Mouse (Mus musculus) urinary bladder, postnatal 36 days (tissue): Measurements from ENCODE around the gene Epb41l3.
A peak's percentile ranks its signal among the peaks of the same experiment; 100 is the strongest.

Experiments
- DNase-seq, 2 experiments: peaks; one replicate each; pipeline ENCODE4 v3.0.0; 2022; ENCODE audit warnings: low spot score in 2 of 2, mixed read lengths in 1 of 2

The Epb41l3 gene

GRCm38 (mm10) chr17:69237172-69237571 is 161.7 kb downstream of the Epb41l3 start:
- no peak for DNase-seq

GRCm38 (mm10) chr17:69238810-69239373 is 163.4 kb downstream of the Epb41l3 start:
- DNase-seq: no peak

- DNase-seq: no peak
Observed at GRCm38 (mm10) chr17:69239423-69239822, 163.9 kb downstream of the Epb41l3 start.

GRCm38 (mm10) chr17:69255834-69256233 is 180.4 kb downstream of the Epb41l3 start:
- no peak for DNase-seq

GRCm38 (mm10) chr17:69256441-69256840 is 181.0 kb downstream of the Epb41l3 start:
- peak in 1 of 2 experiments; percentile 8 for DNase-seq

- no peak for DNase-seq
Observed at GRCm38 (mm10) chr17:69263810-69264565, 188.5 kb downstream of the Epb41l3 start.

- no peak for DNase-seq
Observed at GRCm38 (mm10) chr17:69265171-69265570, 189.7 kb downstream of the Epb41l3 start.

GRCm38 (mm10) chr17:69265759-69266463 is 190.4 kb downstream of the Epb41l3 start:
- DNase-seq: no peak

- DNase-seq: no peak
Observed at GRCm38 (mm10) chr17:69266936-69267335, 191.5 kb downstream of the Epb41l3 start.

- no peak for DNase-seq
Observed at GRCm38 (mm10) chr17:69267526-69267925, 192.0 kb downstream of the Epb41l3 start.

- DNase-seq: no peak
Observed at GRCm38 (mm10) chr17:69277362-69277761, 201.9 kb downstream of the Epb41l3 start.

- no peak for DNase-seq
Observed at GRCm38 (mm10) chr17:69284511-69284910, 209.0 kb downstream of the Epb41l3 start.

GRCm38 (mm10) chr17:69288130-69288529 is 212.6 kb downstream of the Epb41l3 start:
- DNase-seq: no peak

GRCm38 (mm10) chr17:69290272-69290671 is 214.8 kb downstream of the Epb41l3 start:
- no peak for DNase-seq

- DNase-seq: no peak
Observed at GRCm38 (mm10) chr17:69301552-69301951, 226.1 kb downstream of the Epb41l3 start.

GRCm38 (mm10) chr17:69303579-69304274 is 228.2 kb downstream of the Epb41l3 start:
- no peak for DNase-seq

- DNase-seq: no peak
Observed at GRCm38 (mm10) chr17:69307636-69308035, 232.2 kb downstream of the Epb41l3 start.

GRCm38 (mm10) chr17:69309872-69310271 is 234.4 kb downstream of the Epb41l3 start:
- no peak for DNase-seq

- DNase-seq: no peak
Observed at GRCm38 (mm10) chr17:69320496-69320895, 245.0 kb downstream of the Epb41l3 start.

GRCm38 (mm10) chr17:69322721-69323120 is 247.2 kb downstream of the Epb41l3 start:
- no peak for DNase-seq
